Mouse (Mus musculus) forebrain, embryonic 14.5 days (tissue): Measurements from ENCODE around the gene Nr2e1. TPM values are rescaled to one million over a fixed set of nuclear protein-coding genes. Genes with fewer than 3 reads are reported as not detected.

Source experiments
- ATAC-seq: fragments of 200-750 bp; cut with Nextera tagmentation; 2 replicates; pipeline ENCODE4 v1.8.0; 2017; ENCODE audit warnings: mild to moderate bottlenecking, moderate library complexity
- DNase-seq: peaks from one replicate; pipeline ENCODE4 v3.0.0-alpha.2; 2015; ENCODE audit warnings: low spot score
- H3K27ac ChIP-seq: fragments of 300-500 bp; sonication (generic); 2 replicates; pipeline ENCODE4 v1.5.1; 2014; ENCODE audit warnings: low read depth, mild to moderate bottlenecking, control low read depth, low read length, moderate library complexity
- H3K27me3 ChIP-seq: fragments of 300-500 bp; sonication (generic); replicated peaks from 2 replicates; pipeline ENCODE4 v1.6.1; 2014; ENCODE audit warnings: low read length, control low read depth, mixed read lengths; ENCODE audit not compliant: control insufficient read depth, insufficient read depth
- H3K36me3 ChIP-seq: fragments of 300-500 bp; sonication (generic); 2 replicates; pipeline ENCODE4 v1.6.1; 2014; ENCODE audit warnings: low read length, control low read depth; ENCODE audit not compliant: control insufficient read depth, insufficient read depth
- H3K4me1 ChIP-seq: fragments of 300-500 bp; sonication (generic); 2 replicates; pipeline ENCODE4 v1.6.1; 2014; ENCODE audit warnings: antibody characterized with exemption, low read length, control low read depth; ENCODE audit not compliant: control insufficient read depth, insufficient read depth
- H3K4me2 ChIP-seq: fragments of 300-500 bp; sonication (generic); 2 replicates; pipeline ENCODE4 v1.6.1; 2014; ENCODE audit warnings: mild to moderate bottlenecking, control low read depth, low read length
- H3K4me3 ChIP-seq: fragments of 300-500 bp; sonication (generic); 2 replicates; pipeline ENCODE4 v1.5.1; 2014; ENCODE audit warnings: low read depth, low read length, control low read depth
- H3K9ac ChIP-seq: fragments of 300-500 bp; sonication (generic); 2 replicates; pipeline ENCODE4 v1.6.1; 2014; ENCODE audit warnings: mild to moderate bottlenecking, low read length, control low read depth, moderate library complexity
- H3K9me3 ChIP-seq: fragments of 300-500 bp; sonication (generic); replicated peaks from 2 replicates; pipeline ENCODE4 v1.6.1; 2016; ENCODE audit warnings: low read length, control low read depth, mixed read lengths; ENCODE audit not compliant: control insufficient read depth
- polyA plus RNA-seq: library from polyadenylated mRNA; unstranded; fragments of >200 nt; fragmentation: Nextera tagmentation; extraction: Ambion mirVana; gene quantifications from 2 replicates; pipeline ENCODE4 v1.2.1, GENCODE M21; 2014

The Nr2e1 gene
- polyA plus RNA-seq, 1 experiment from 2014 or later = 39.4 TPM

DNA sequence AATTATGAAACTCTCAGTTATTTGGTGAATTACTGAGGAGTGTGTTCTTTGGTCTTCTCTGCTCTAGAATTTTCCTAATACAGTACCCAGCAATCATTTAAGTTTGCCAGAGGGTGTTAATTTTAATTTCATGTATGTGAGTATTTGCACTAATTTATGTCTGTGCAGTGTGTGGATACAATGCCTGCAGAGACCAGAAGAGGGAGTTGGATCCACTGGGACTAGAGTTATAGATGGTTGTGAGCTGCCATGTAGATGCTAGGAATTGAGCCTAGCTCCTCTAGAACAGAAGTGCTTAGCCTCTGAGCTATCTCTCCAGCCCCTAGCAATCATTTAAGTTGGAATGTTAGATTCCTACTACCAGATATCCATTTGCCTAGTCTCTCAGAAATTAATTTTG, 69.3 kb downstream of the Nr2e1 start:
- H3K36me3 ChIP-seq = 0 out of 2 replicates have a peak, but pooled peaks cover 2% of the 10 kb centered on the region
- no peaks in the 10 kb centered on the region for H3K9me3 ChIP-seq
- H3K27ac ChIP-seq = no peak overlapping the region
- H3K27me3 ChIP-seq = no peaks in the 10 kb centered on the region
- ATAC-seq (no peak), DNase-seq (no peak)
- no peak overlapping the region for H3K4me3 ChIP-seq
- H3K9ac ChIP-seq = no peak overlapping the region
- H3K4me1 ChIP-seq = no peaks in the 10 kb centered on the region
- no peak overlapping the region for H3K4me2 ChIP-seq

Other genes starting within 250 kb of the Nr2e1 start
- 5.1 and 6.5 TPM in 2 replicates for gene Afg1l, start 105.1 kb downstream of the Nr2e1 start, polyA plus RNA-seq
- 242 and 277 TPM in 2 replicates for gene Snx3, start 81.6 kb downstream of the Nr2e1 start, polyA plus RNA-seq
- gene Ostm1, start 190 bp upstream of the Nr2e1 start, polyA plus RNA-seq = 54.2 and 54.9 TPM in 2 replicates
- gene Sec63, start 177.9 kb upstream of the Nr2e1 start, polyA plus RNA-seq = 22.4 and 23.0 TPM in 2 replicates